Mouse (Mus musculus) myocyte (in vitro differentiated cells): Measurements from ENCODE around the gene Numb.

ENCODE experiments used
- MAX ChIP-seq: IDR thresholded peaks from one replicate; pipeline ENCODE4 v1.6.1; 2011; ENCODE audit warnings: low read depth, mild to moderate bottlenecking, control low read depth
- MYOG ChIP-seq, 3 experiments: IDR thresholded peaks; one replicate each; pipeline ENCODE4 v1.6.1; 2011; ENCODE audit warnings: control low read depth in 2 of 3, low read depth in 2 of 3, mild to moderate bottlenecking in 2 of 3; ENCODE audit not compliant: insufficient read length in 2 of 3, control insufficient read depth in 1 of 3, insufficient read depth in 1 of 3
- POLR2A ChIP-seq: IDR thresholded peaks from one replicate; pipeline ENCODE4 v1.6.1; 2011; ENCODE audit warnings: low read depth, mild to moderate bottlenecking, control low read depth, moderate library complexity; ENCODE audit not compliant: insufficient read length
- REST ChIP-seq: IDR thresholded peaks from one replicate; pipeline ENCODE4 v1.6.1; 2011; ENCODE audit warnings: mild to moderate bottlenecking, control low read depth, moderate library complexity; ENCODE audit not compliant: insufficient read depth, insufficient read length
- SRF ChIP-seq: IDR thresholded peaks from one replicate; pipeline ENCODE4 v1.6.1; 2011; ENCODE audit warnings: low read depth; ENCODE audit not compliant: control insufficient read depth, insufficient read length
- USF1 ChIP-seq: IDR thresholded peaks from one replicate; pipeline ENCODE4 v1.6.1; 2011; ENCODE audit warnings: low read depth, mild to moderate bottlenecking, control low read depth, moderate library complexity

GRCm38 (mm10) chr12:83939332-83939731 is 17.6 kb upstream of the Numb start:
- TF ChIP-seq POLR2A (no peak), MYOG (IDR thresholded peaks at IDR 0.05; ENCODE audit: control insufficient read depth in 1 of 3, insufficient read depth in 1 of 3, insufficient read length in 2 of 3, low read depth in 2 of 3) (no peak), MAX (no peak), USF1 (no peak), REST (no peak), SRF (no peak)
